Mouse (Mus musculus): ENCODE results near the gene Txnl4b. TPM values are rescaled to one million over a fixed set of nuclear protein-coding genes. Genes with fewer than 3 reads are reported as not detected.

Gene Txnl4b
- polyA plus RNA-seq, 1 experiment from 2014 or later, result 26.1 TPM

DNA sequence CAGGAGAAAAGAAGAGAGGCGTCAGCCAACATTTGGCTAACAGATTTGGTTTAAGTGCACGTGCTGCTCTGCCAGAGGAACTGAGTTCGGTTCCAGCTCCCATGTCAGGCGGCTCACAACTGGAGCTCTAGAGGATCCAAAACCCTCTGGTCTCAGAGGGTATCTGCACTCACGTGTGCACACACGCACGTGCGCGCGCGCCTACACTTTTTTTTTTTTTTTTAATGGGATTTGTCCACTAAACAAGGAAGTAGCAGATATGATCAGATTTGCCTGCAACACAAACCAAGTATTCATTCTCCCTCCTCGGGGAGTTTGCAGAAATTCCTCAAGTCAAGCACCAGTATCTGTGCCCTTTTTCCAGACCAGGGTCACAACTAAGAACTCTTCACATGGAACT lies 42.0 kb downstream of the Txnl4b start:
- WGBS, result 3% methylated on average over 12 of the region's 12 CpGs
- Histone ChIP-seq H3K27ac (peak overlapping the region; percentile 99), H3K27me3 (no peaks in the 10 kb centered on the region)

DNA sequence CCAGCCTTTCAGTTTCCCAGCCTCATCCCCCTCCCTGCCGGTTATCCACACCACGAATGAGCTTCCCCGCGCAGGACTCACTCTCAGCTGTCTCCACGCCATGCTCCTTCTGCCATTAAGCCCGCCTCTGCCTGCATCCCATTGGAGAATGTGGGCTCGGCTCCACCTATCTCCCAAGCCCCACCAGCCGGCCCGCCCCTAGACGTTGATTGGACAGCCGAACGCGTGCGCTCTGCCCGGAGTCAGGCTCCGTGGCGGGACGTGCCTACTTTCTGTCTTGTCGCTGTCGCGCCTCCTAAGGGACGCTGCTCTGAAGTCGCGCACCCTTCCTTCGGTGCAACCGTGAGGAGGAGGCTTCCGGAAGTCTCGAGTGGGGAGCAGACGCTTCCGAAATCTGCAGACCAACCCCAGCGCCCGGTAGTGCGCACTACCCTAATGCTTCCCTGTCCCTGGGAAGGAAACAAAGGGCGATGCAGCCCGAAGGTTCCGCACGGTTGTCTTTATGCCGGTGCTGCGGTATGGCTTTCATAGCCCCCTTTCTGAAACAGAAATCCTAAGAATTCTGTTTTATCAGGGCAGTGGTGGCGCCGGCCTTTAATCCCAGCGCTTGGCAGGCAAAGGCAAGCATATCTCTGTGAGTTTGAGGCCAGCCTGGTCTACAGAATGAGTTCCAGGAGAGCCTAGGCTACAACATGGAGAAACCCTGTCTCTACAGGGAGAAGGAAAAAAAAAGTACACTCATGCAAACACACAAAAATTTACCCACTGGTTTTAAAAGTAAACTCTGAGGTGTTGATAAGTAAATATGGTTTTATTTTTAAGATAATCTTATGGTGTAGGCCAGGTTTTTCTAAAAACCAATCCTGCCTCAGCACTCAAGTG lies 42.8 kb downstream of the Txnl4b start, which contains the start of gene Dhodh:
Gene Dhodh (minus strand): TSS at position 403 of the 882 bp plus-strand sequence.
- ATAC-seq (ENCODE audit: borderline replicate concordance, extremely low read depth, low FRiP score, low TSS enrichment), result peak; percentile 99
- Histone ChIP-seq H3K9ac (peak within 1 kb of the TSS; percentile 64), H3K4me3 (peak within 1 kb of the TSS; percentile 60), H3K4me1 (peaks cover 17% of the 10 kb centered on the region), H3K27ac (peak within 1 kb of the TSS; percentile 99), H3K27me3 (no peaks in the 10 kb centered on the region), H3K9me3 (no peaks in the 10 kb centered on the region), H3K36me3 (peaks cover 3% of the 10 kb centered on the region; the same call in 1 of the 2 replicates), H3K4me2 (peak within 1 kb of the TSS; percentile 80)
- WGBS, result under 1% methylated on average over 42 of the region's 42 CpGs

More for the DNA sequence above, 42.0 kb downstream of the Txnl4b start:
- peaks cover 7% of the 10 kb centered on the region for H3K36me3 ChIP-seq
- peak overlapping the region; percentile 60 for H3K4me3 ChIP-seq
- H3K4me1 ChIP-seq, result peaks cover 17% of the 10 kb centered on the region
- peak overlapping the region; percentile 80 for H3K4me2 ChIP-seq
- H3K9ac ChIP-seq, result peak overlapping the region; percentile 54
- no peaks in the 10 kb centered on the region for H3K9me3 ChIP-seq
- no peak for ATAC-seq (ENCODE audit: borderline replicate concordance, extremely low read depth, low FRiP score, low TSS enrichment)

DNA sequence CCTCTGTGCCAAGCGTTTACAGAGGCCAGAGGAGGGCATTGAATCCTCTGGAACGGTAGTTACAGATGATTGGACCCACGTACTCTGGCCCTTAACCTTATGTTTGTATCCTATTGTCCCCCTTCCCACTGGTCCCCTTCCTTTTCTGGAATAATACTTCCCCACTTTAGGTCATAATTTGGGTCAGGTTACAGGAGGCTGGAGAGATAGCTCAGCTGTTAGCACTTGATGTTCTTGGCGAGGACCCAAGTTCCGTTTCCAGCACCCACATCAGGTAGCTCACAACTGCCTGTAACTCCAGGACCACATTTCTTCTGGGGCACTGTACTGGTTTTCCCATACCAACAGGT lies 43.4 kb downstream of the Txnl4b start:
- no peaks in the 10 kb centered on the region for H3K36me3 ChIP-seq
- no peaks in the 10 kb centered on the region for H3K9me3 ChIP-seq
- peak overlapping the region; percentile 64 for H3K9ac ChIP-seq
- ATAC-seq (ENCODE audit: borderline replicate concordance, extremely low read depth, low FRiP score, low TSS enrichment), result no peak
- peak overlapping the region; percentile 80 for H3K4me2 ChIP-seq
- H3K27ac ChIP-seq, result peak overlapping the region; percentile 99
- peak overlapping the region; percentile 60 for H3K4me3 ChIP-seq
- H3K27me3 ChIP-seq, result no peaks in the 10 kb centered on the region
- 9% methylated on average over 5 of the region's 5 CpGs for WGBS
- H3K4me1 ChIP-seq, result peaks cover 17% of the 10 kb centered on the region

DNA sequence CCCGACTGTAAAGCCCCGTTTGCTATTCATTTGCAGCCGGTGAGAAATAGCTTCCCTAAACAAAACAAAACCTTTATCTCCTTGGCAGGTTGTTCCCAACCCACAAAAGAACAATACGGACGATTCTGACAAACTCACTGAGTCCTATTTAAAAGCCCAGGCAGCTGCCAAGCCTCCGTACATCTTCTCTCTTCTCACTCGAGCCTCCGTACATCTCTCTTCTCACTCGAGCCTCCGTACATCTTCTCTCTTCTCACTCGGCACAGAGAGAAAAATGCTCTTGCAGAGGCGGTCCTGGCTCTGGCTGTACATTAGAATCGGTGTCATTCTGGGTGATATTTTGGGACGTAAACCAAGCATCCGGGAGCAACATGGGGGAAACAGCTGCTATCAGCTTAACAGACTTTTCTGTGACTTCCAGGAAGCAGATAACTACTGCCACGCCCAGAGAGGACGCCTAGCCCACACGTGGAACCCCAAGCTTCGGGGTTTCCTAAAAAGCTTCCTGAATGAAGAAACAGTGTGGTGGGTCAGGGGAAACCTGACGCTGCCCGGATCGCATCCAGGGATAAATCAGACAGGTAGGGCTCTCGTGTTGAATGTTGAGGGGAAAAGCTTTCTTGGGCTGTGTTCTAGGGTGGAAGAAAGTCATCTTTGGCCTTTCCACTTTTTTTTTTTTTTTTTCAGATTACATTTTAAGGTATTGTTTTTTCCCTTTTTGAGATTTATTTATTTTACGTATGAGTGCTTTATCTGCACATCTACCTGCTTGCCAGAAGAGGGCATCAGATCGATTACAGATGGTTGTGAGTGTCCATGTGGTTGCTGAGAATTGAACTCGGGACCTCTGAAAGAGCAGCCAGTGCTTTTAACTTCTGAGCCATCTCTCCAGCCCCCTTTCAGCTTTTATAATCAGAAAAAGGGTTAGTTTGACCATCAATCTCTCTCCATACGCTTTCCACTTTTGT lies 48.8 kb downstream of the Txnl4b start, which contains the start of gene Pkd1l3:
Gene Pkd1l3 (plus strand): TSS at position 275 of the 968 bp plus-strand sequence.
- H3K9me3 ChIP-seq, result 0 out of 2 replicates have a peak, but pooled peaks cover 3% of the 10 kb centered on the region
- H3K4me3 ChIP-seq, result no peak within 1 kb of the TSS
- no peaks in the 10 kb centered on the region for H3K27me3 ChIP-seq
- no peak within 1 kb of the TSS for H3K9ac ChIP-seq
- H3K27ac ChIP-seq, result no peak within 1 kb of the TSS
- WGBS, result 55% methylated on average over 27 of the region's 27 CpGs
- no peaks in the 10 kb centered on the region for H3K4me1 ChIP-seq
- ATAC-seq (ENCODE audit: borderline replicate concordance, extremely low read depth, low FRiP score, low TSS enrichment), result no peak
- H3K36me3 ChIP-seq, result no peaks in the 10 kb centered on the region
- H3K4me2 ChIP-seq, result peak within 1 kb of the TSS; percentile 27

DNA sequence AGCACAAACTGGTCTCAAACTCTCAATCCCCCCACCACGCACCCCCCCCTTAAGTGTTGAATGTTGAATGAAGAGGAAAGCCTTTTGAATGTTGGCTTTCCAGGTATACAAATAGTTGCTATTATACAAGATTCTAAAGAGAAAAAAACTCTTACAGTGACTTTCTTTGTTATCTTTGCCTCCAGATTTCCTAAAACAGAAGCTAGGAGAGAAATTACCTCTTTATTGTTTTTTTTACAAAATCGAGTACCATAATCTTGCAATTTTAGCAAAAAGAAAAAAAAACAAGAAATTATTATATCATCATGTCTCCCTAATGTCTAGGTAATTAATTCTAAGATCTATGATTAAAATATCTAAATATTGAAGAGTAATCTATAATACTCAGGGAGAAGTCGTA lies 49.9 kb downstream of the Txnl4b start:
- ATAC-seq (ENCODE audit: borderline replicate concordance, extremely low read depth, low FRiP score, low TSS enrichment), result no peak
- WGBS, result 73% methylated on average over 3 of the region's 3 CpGs
- no peak overlapping the region for H3K4me3 ChIP-seq

More for the DNA sequence above, 49.9 kb downstream of the Txnl4b start:
- H3K36me3 ChIP-seq, result no peaks in the 10 kb centered on the region
- no peaks in the 10 kb centered on the region for H3K27me3 ChIP-seq
- H3K4me1 ChIP-seq, result no peaks in the 10 kb centered on the region
- 0 out of 2 replicates have a peak, but pooled peaks cover 4% of the 10 kb centered on the region for H3K9me3 ChIP-seq
- no peak overlapping the region for H3K27ac ChIP-seq
- H3K9ac ChIP-seq, result no peak overlapping the region
- no peak overlapping the region for H3K4me2 ChIP-seq

Other genes starting within 250 kb of the Txnl4b start
- gene Pmfbp1, start 71.9 kb upstream of the Txnl4b start, polyA plus RNA-seq (2015; fragmentation: Nextera tagmentation; extraction: Ambion mirVana), result not detected in 2 replicates
- gene Dhx38, start within 50 bp of the Txnl4b start, polyA plus RNA-seq (2015; fragmentation: Nextera tagmentation; extraction: Ambion mirVana), result 24.8 and 25.3 TPM in 2 replicates
- gene Hp, start 13.3 kb downstream of the Txnl4b start, polyA plus RNA-seq (2015; fragmentation: Nextera tagmentation; extraction: Ambion mirVana), result 29.7 and 29.9 TPM in 2 replicates
- gene Dhodh, start 42.8 kb downstream of the Txnl4b start, polyA plus RNA-seq (2015; fragmentation: Nextera tagmentation; extraction: Ambion mirVana), result 46.7 TPM in 2 replicates
- 0.02 and 0.08 TPM in 2 replicates for gene Pkd1l3, start 48.6 kb downstream of the Txnl4b start, polyA plus RNA-seq (2015; fragmentation: Nextera tagmentation; extraction: Ambion mirVana)
- gene Ist1, start 127.4 kb downstream of the Txnl4b start, polyA plus RNA-seq (2015; fragmentation: Nextera tagmentation; extraction: Ambion mirVana), result 136 and 140 TPM in 2 replicates
- 24.8 and 26.0 TPM in 2 replicates for gene Zfp821, start 139.7 kb downstream of the Txnl4b start, polyA plus RNA-seq (2015; fragmentation: Nextera tagmentation; extraction: Ambion mirVana)
- 7.0 and 7.9 TPM in 2 replicates for gene Atxn1l, start 171.8 kb downstream of the Txnl4b start, polyA plus RNA-seq (2015; fragmentation: Nextera tagmentation; extraction: Ambion mirVana)
- 41.9 and 44.2 TPM in 2 replicates for gene Ap1g1, start 212.7 kb downstream of the Txnl4b start, polyA plus RNA-seq (2015; fragmentation: Nextera tagmentation; extraction: Ambion mirVana)

All from lung, embryonic 15.5 days (tissue).